Mouse (Mus musculus) skeletal muscle tissue, adult 2 months (tissue): Measurements from ENCODE around the gene Fam196a.

Experiments
- DNase-seq: peaks from one replicate; pipeline ENCODE4 v3.0.0-alpha.2; 2012; ENCODE audit warnings: low read depth, low spot score

The Fam196a gene

GRCm38 (mm10) chr7:134937927-134938609 is at the start of gene Fam196a:
Gene Fam196a (minus strand): TSS chr7:134938430.
- no peak for DNase-seq

GRCm38 (mm10) chr7:134961608-134962007 is 23.4 kb upstream of the Fam196a start:
- no peak for DNase-seq

GRCm38 (mm10) chr7:134960871-134961270 is 22.6 kb upstream of the Fam196a start:
- DNase-seq, result peak; percentile 4

GRCm38 (mm10) chr7:134959086-134959485 is 20.9 kb upstream of the Fam196a start:
- DNase-seq, result no peak

- no peak for DNase-seq
These were observed 7.9 kb upstream of the Fam196a start for GRCm38 (mm10) chr7:134945925-134946716.

- DNase-seq, result no peak
These were observed 5.5 kb upstream of the Fam196a start for GRCm38 (mm10) chr7:134943701-134944100.

GRCm38 (mm10) chr7:134943063-134943462 is 4.8 kb upstream of the Fam196a start:
- DNase-seq, result no peak

- no peak for DNase-seq
These were observed 3.7 kb upstream of the Fam196a start for GRCm38 (mm10) chr7:134941891-134942290.

GRCm38 (mm10) chr7:134937471-134937926 is 731 bp downstream of the Fam196a start:
- no peak for DNase-seq

DNA sequence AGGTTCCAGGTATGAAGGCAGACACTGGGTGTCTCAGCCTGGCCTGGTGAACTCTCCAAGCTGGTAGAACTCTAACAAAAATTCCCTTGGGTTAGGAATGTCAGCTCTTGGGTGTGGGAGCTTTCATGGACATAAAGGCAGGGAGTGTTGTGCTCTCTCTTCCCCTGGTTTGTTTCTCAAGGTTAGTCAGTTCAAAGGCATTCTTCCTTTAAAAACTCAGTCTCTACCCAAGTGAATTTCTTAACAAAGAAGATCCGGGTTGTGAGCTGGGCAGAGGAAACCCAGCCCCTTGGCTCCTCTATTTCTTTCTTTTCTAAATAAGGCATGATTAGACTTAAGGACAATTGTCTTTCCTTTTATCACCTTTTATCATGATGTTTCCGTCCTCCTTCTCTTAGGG is 6.3 kb downstream of the Fam196a start:
- DNase-seq, result no peak

DNA sequence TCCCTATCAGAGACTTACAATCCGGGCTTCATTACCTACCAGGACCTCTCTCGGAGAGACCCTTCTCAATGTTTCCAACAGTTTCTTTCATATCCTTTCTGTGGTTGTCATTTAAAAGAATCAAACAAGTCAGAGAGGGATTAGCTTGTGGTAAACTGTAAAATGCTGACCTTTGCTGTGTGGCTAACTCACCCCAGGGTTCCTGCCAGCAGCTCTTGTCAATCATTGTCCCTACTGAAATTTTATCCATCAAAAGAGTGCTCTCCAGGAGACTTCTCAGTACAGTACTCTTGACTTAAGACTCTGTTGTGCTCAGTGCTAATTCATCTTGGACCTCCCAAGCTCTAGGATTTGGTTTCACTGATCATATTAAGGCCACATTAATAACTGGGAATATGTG is 36.2 kb downstream of the Fam196a start:
- DNase-seq, result no peak

- no peak for DNase-seq
These were observed 38.8 kb downstream of the Fam196a start for GRCm38 (mm10) chr7:134899462-134899861.

DNA sequence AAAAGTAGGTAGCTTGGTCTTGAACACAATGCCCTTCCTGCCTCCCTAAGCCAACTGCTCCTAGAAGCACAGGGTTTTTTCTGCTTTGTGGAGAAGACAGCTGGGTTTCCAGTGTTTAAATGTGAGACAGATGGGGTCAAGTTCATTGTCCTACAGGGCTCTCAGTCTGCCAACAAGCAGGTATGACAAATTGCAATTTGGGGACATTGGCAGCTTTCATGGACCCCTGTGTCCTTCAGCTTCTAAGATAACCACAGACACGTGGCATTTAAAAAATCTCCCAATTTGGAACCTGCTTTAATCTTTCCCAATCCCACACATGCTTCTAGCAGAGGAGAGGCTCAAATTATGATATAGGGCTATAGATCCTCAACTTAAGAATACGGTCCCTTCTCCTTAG is 43.6 kb downstream of the Fam196a start:
- DNase-seq, result no peak

GRCm38 (mm10) chr7:134892972-134893371 is 45.3 kb downstream of the Fam196a start:
- no peak for DNase-seq

- DNase-seq, result no peak
These were observed 45.8 kb downstream of the Fam196a start for GRCm38 (mm10) chr7:134892449-134892871.

- no peak for DNase-seq
These were observed 54.7 kb downstream of the Fam196a start for GRCm38 (mm10) chr7:134883516-134883915.

DNA sequence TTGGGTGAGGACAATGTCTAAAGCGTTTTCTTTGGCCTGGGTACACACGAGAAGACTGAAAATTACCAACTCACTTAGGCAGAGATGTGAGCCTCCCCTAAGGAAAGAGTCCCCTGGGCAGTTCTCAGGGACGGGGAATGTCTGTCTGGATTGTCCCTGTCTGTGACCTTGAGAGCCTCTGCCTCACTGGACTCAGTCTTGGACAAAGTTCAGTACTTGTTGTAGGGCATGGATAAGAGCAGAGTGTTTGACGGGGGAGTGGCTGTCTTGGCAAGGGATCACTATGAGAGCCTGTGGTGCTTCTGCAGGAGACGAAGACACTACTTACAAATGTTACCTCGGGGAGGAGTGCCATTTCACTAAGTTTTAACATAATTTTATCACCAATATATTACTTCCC is 57.8 kb downstream of the Fam196a start:
- no peak for DNase-seq

- DNase-seq, result no peak
These were observed 59.2 kb downstream of the Fam196a start for GRCm38 (mm10) chr7:134878985-134879384.

- no peak for DNase-seq
These were observed 65.2 kb downstream of the Fam196a start for GRCm38 (mm10) chr7:134872981-134873380.

GRCm38 (mm10) chr7:134872511-134872910 is 65.7 kb downstream of the Fam196a start:
- no peak for DNase-seq

DNA sequence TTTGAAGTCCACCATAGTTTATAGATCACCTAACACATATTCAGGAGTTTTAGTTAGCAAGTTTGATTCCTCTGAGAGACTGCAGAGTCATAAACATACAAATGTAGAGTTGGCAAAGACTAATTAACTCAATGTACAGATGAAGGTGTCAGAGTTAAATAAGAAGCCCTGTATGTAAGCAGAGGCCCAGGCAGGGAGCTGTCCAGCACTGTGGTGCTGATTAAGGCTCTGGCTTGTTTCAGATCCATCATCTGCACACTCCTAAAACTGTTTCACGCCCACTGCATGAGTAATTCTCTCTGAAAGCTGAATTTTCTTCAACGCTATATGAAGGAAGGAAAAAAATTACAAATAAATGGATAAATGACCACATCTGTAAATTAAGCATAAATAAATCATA is 74.1 kb downstream of the Fam196a start:
- DNase-seq, result peak; percentile 6

- DNase-seq, result no peak
These were observed 76.2 kb downstream of the Fam196a start for GRCm38 (mm10) chr7:134862000-134862399.

DNA sequence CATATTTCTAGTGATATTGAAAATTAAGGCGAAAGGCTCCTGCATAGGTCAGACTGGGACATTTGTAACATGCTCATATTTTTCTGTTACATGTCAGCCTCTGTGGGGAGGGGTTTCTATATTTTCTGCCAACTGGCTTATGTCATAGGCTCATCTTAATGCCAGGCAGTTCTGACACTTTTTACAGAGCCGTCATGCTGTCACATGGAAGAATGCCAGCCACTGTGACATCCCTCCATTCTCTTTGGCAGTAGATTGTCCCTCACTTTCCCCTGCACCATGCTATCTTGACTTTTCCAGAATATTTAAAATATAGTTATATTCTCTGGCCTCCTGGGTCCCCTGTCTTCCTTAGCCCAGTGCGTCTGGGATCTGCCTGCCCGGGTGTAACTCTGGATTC is 95.5 kb downstream of the Fam196a start:
- DNase-seq, result no peak
